Mouse (Mus musculus): ENCODE measurements at regions not wholly inside any gene's neighbourhood (a gene's known extent, or its start where the extent isn't known, plus 50 kb on each side); places are given as distances from the start of the nearest gene placed in this dataset.

DNA sequence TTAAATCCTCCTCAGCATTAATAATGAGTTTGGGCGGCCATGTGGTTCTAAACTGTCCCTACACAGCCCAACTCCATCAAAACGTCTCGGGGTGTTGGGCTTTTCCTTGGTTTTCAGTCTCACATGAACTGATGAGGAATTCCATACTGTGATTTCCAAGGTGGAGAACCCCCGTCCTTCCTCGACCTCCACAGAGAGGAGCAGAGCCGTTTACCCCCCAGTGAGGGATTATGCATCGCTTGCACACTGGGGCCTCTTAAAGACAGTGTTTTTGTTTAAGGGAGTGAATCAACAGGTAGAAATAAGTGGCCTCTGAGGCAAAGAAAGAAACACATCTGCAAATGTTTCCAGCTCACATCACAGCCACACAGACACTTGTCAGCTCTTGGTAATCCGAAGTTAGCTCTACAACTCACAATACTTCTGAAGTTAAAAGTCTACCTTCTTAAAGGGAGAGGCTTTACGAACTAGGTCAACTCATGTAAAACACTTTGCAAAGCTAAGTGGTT lies 82.0 kb upstream of the Pitrm1 start:
- H3K4me1 ChIP-seq (ENCODE audit: insufficient read depth, low read depth, low read length), result no peaks in the 10 kb centered on the region
- ATAC-seq (ENCODE audit: extremely low read depth, insufficient number of reproducible peaks, low FRiP score, poor library complexity, severe bottlenecking) (no peak), DNase-seq (ENCODE audit: low spot score) (no peak)
- no peaks in the 10 kb centered on the region for H3K9me3 ChIP-seq (replicated peaks)
- H3K27me3 ChIP-seq (ENCODE audit: insufficient read depth, low read length), result peaks cover 4% of the 10 kb centered on the region; the same call in 1 of the 2 replicates
- TF ChIP-seq GATA2 (IDR thresholded peaks at IDR 0.05; ENCODE audit: borderline replicate concordance, low read depth, low read length) (no peak), CTCF (IDR thresholded peaks at IDR 0.05; ENCODE audit: low read depth, low read length) (no peak), GATA1 (IDR thresholded peaks at IDR 0.05; ENCODE audit: borderline replicate concordance, low read length) (no peak), POLR2AphosphoS5 (IDR thresholded peaks at IDR 0.05; ENCODE audit: insufficient replicate concordance, low read depth, low read length) (no peak), TAL1 (conservative IDR thresholded peaks at IDR 0.05; ENCODE audit: low read depth, low read length) (no peak)
- no peak overlapping the region for H3K4me3 ChIP-seq (ENCODE audit: low read depth, low read length)
- H3K36me3 ChIP-seq (replicated peaks), result no peaks in the 10 kb centered on the region

DNA sequence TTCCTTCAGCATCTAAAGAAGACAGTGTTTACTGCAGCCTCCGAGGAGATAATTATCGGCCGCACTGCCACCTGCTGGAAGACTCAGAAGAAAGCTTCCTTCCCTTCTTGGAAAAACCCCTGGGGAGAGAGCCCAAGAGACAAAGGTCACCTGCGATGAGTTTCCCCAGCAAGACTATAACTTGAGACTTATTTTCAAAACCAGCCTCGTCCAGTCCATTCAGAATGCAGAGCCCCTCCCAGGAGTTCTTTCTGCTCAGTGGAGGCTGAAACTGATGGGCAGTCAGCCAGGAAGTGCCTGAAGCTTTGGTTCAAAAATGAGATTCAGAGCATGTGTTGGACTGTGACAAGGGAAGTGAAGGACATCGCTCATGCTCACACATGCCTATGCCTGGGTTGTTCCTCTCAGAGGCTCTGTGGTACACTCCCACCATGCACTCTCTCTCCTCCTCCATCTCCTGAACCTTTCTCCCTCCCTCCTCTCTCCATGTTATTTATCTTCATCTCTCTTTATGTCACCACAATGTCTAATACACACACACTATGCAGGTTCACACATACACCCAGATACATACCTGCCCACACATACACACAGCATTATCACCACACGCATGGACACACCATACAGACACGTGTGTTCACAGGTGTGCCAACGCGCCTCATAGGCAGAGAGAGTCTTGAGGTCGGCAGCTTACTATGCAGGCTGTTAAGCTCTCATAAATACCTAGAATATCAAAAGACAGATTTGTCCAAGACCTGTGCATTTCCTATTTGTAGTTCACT lies 78.3 kb upstream of the Pitrm1 start:
- TF ChIP-seq TAL1 (conservative IDR thresholded peaks at IDR 0.05; ENCODE audit: low read depth, low read length) (no peak), CTCF (IDR thresholded peaks at IDR 0.05; ENCODE audit: low read depth, low read length) (no peak), GATA1 (IDR thresholded peaks at IDR 0.05; ENCODE audit: borderline replicate concordance, low read length) (no peak), POLR2AphosphoS5 (IDR thresholded peaks at IDR 0.05; ENCODE audit: insufficient replicate concordance, low read depth, low read length) (no peak), GATA2 (IDR thresholded peaks at IDR 0.05; ENCODE audit: borderline replicate concordance, low read depth, low read length) (no peak)
- ATAC-seq (ENCODE audit: extremely low read depth, insufficient number of reproducible peaks, low FRiP score, poor library complexity, severe bottlenecking), result no peak
- H3K4me1 ChIP-seq (ENCODE audit: insufficient read depth, low read depth, low read length), result no peaks in the 10 kb centered on the region
- DNase-seq (ENCODE audit: low spot score), result no peak
- H3K9me3 ChIP-seq (replicated peaks), result no peaks in the 10 kb centered on the region
- H3K36me3 ChIP-seq (replicated peaks), result no peaks in the 10 kb centered on the region
- no peak overlapping the region for H3K4me3 ChIP-seq (ENCODE audit: low read depth, low read length)
- peaks cover 4% of the 10 kb centered on the region; the same call in 1 of the 2 replicates for H3K27me3 ChIP-seq (ENCODE audit: insufficient read depth, low read length)

DNA sequence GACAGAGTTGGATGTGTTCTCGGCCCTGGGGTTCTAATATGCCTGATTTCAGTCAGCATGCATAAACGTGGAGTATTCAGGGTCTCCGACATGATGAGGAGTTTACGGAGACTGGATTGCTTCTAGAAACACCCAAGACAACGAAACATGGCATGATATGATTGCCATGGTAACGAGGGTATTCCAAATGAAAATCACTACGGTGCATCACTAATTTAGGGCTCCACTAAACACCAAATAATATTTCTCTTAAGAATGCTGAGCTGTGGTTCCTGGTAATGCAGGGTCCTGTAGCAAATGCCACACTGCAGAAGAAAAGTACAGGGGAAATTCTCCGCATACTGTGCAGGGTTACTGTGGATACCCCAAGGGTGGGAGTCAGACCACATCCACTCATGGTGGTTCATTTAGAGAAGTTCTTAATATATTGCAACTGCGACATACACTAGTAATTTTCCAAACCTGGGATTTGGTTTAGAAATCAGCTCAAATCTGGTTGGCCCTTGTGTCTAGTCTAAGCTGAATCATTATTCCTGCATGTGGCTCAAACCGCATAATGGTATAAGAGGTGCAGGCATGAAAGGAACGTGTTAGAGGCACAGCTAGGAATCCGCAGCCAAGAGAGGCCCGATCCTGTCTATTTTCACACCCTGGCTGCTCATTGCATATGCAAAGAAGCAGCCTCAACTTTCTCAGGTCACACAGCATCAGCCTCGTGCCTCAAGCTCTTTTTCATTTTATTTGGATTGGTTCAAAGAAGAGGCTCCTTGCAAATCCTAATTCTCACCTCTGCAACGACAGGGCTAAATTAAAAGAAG lies 77.5 kb upstream of the Pitrm1 start:
- DNase-seq (ENCODE audit: low spot score), result no peak
- Histone ChIP-seq H3K4me3 (ENCODE audit: low read depth, low read length) (no peak overlapping the region), H3K36me3 (replicated peaks) (no peaks in the 10 kb centered on the region), H3K9me3 (replicated peaks) (no peaks in the 10 kb centered on the region), H3K27me3 (ENCODE audit: insufficient read depth, low read length) (peaks cover 4% of the 10 kb centered on the region; the same call in 1 of the 2 replicates), H3K4me1 (ENCODE audit: insufficient read depth, low read depth, low read length) (no peaks in the 10 kb centered on the region)
- ATAC-seq (ENCODE audit: extremely low read depth, insufficient number of reproducible peaks, low FRiP score, poor library complexity, severe bottlenecking), result no peak
- TF ChIP-seq POLR2AphosphoS5 (IDR thresholded peaks at IDR 0.05; ENCODE audit: insufficient replicate concordance, low read depth, low read length) (no peak), GATA2 (IDR thresholded peaks at IDR 0.05; ENCODE audit: borderline replicate concordance, low read depth, low read length) (no peak), TAL1 (conservative IDR thresholded peaks at IDR 0.05; ENCODE audit: low read depth, low read length) (no peak), CTCF (IDR thresholded peaks at IDR 0.05; ENCODE audit: low read depth, low read length) (no peak), GATA1 (IDR thresholded peaks at IDR 0.05; ENCODE audit: borderline replicate concordance, low read length) (no peak)

DNA sequence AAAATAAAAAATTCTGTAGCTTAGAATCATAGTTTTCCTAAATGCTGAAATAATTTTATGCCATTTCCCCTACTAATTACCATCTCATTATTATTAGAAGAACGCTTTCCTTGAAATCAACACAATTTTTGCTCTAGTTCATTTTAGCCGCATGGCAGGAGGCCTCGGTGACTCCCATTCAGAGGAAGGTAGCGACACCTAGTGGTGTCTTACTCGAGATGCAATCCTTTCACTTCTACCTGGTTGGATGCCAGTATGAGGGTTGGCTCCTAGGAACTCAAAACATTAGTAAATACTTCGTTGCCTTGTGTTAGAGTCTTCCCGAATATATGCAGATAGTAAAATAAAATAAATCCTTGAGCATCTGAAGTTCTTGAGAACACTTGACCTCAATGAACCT lies 76.3 kb upstream of the Pitrm1 start:
- Histone ChIP-seq H3K36me3 (replicated peaks) (no peaks in the 10 kb centered on the region), H3K4me1 (ENCODE audit: insufficient read depth, low read depth, low read length) (no peaks in the 10 kb centered on the region), H3K9me3 (replicated peaks) (no peaks in the 10 kb centered on the region), H3K27me3 (ENCODE audit: insufficient read depth, low read length) (peaks cover 4% of the 10 kb centered on the region; the same call in 1 of the 2 replicates), H3K4me3 (ENCODE audit: low read depth, low read length) (no peak overlapping the region)
- DNase-seq (ENCODE audit: low spot score), result peak; percentile 22
- ATAC-seq (ENCODE audit: extremely low read depth, insufficient number of reproducible peaks, low FRiP score, poor library complexity, severe bottlenecking), result no peak
- TF ChIP-seq GATA1 (IDR thresholded peaks at IDR 0.05; ENCODE audit: borderline replicate concordance, low read length), result no peak
- peak; percentile 66 for TF ChIP-seq CTCF (IDR thresholded peaks at IDR 0.05; ENCODE audit: low read depth, low read length)

DNA sequence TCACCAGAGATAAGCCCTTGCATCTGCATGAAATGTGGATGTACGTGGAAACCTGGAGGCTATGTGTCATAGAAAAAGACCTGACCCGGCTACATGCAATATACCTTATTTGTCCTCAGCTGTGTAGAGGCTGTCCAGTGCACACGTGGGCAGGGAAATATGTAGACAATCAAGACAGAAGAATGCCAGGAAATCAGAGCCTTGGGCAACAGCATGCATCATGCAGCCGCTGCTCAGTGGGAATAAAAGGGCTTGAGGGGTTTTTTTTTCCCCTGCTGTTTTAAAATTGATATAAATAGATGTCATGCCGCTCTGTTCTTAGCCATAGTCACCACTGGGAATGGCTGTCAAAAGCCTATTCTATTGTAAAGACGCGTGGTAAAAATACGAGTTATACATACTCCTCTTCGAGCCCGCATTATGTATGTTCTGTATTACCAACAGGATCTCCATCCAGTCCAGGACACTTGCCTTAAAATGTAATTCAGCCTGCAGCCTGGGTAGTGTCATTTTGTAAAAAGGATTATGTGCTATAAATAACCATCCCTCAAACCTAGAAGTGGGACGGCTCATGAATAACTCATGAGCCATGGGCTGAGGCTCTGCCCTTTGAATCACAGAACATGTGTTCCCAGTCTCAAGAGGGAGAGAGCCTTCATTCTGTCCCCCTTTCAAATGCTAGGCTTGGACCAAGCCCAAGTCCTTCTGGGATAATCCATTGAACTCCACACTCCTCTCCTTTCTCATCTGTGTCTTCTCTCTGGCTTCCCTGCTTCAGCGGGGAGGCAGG lies 74.4 kb upstream of the Pitrm1 start:
- H3K36me3 ChIP-seq (replicated peaks), result no peaks in the 10 kb centered on the region
- H3K9me3 ChIP-seq (replicated peaks), result no peaks in the 10 kb centered on the region
- H3K27me3 ChIP-seq (ENCODE audit: insufficient read depth, low read length), result peaks cover 4% of the 10 kb centered on the region; the same call in 1 of the 2 replicates
- ATAC-seq (ENCODE audit: extremely low read depth, insufficient number of reproducible peaks, low FRiP score, poor library complexity, severe bottlenecking), result no peak
- no peaks in the 10 kb centered on the region for H3K4me1 ChIP-seq (ENCODE audit: insufficient read depth, low read depth, low read length)
- TF ChIP-seq GATA2 (IDR thresholded peaks at IDR 0.05; ENCODE audit: borderline replicate concordance, low read depth, low read length) (no peak), TAL1 (conservative IDR thresholded peaks at IDR 0.05; ENCODE audit: low read depth, low read length) (no peak), CTCF (IDR thresholded peaks at IDR 0.05; ENCODE audit: low read depth, low read length) (no peak), POLR2AphosphoS5 (IDR thresholded peaks at IDR 0.05; ENCODE audit: insufficient replicate concordance, low read depth, low read length) (no peak), GATA1 (IDR thresholded peaks at IDR 0.05; ENCODE audit: borderline replicate concordance, low read length) (no peak)
- no peak overlapping the region for H3K4me3 ChIP-seq (ENCODE audit: low read depth, low read length)
- DNase-seq (ENCODE audit: low spot score), result no peak

Data from G1E (cell line).